Mouse (Mus musculus) urinary bladder, adult 18-20 months (tissue): ENCODE data around the gene Atp10a.

Experiments
- DNase-seq, 2 experiments: peaks; one replicate each; pipeline ENCODE4 v3.0.0; 2022; ENCODE audit warnings: low spot score in 2 of 2, mixed read lengths in 2 of 2

Atp10a gene

DNA sequence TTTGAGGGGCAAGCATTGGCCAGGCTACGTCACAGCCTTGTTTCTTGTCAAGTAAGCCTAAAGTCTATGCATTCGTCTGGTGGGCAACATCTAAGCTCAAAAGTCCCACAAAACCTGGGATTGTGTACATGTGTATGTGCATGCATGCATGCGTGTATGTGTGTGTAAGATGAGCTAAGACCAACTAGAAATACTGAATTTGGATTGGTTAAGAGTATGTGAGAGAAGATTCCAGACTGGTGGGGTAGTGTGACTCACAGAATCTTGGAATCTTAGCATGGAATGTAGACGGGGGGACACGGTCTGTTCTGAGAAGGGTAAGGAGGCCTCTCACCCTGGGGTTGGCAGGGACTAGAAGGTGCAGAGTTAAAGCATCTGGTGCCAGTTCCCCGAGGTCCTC is at the start of gene Atp10a:
TSS of gene Atp10a (plus strand) at position 301 of the 400 bp plus-strand sequence.
- no peak for DNase-seq

DNA sequence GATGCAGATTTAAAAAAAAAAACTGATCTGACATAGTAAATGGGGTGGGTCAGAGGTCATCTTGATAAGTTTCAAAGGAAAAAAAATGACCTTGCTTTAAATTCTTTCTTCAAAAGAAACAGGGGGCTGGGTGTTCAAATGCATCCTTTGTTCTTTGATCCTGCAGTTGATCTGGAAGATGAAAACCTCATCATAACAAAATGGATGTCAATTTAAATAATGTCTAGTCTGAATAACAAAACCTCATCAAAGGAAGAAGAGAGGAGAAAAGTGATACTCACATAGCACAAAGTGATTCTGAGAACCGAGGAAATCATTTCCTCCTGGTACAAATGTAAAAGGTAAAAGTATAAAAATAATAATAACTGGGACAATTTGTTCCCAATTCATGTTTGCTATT is 37.9 kb upstream of the Atp10a start:
- no peak for DNase-seq

DNA sequence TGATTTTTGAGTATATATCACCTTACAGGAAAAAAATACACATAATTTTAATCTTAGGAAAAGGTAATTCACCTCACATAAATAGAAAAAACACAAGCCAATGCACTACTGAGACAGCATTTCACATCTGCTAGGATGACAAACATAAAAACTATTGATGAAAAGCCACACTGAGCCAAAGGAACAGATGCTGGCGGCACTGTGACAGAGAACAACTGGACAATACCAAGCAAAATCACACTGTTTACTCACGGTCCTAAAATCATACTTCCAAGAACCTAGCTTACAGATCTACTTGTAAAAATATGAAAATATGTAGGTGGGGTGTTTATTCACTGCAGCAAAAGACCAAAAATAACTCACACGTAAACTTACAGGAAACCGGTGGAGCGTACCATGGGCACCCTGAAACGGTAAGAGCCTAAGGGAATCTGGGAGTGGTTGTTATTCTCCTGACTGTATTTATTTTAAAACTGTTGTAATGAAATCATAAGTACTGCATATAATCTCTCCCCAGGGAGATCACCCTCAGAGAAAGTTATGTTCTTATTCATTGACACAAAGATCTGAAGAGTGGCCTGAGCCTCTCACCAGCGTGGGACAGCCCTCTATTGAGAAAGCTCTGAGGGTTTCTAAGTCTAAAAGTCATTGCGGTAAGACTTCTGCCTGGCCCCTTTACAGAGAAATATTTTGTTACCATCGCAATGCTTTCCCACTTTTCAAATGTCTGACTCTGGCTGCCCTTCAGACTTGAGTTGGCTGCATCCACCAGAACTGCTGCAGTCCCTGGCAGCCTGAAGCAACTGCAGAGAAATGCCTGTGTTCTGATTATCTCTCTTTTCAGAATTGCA is 29.4 kb upstream of the Atp10a start:
- DNase-seq: peak in 1 of 2 experiments; percentile 24

DNA sequence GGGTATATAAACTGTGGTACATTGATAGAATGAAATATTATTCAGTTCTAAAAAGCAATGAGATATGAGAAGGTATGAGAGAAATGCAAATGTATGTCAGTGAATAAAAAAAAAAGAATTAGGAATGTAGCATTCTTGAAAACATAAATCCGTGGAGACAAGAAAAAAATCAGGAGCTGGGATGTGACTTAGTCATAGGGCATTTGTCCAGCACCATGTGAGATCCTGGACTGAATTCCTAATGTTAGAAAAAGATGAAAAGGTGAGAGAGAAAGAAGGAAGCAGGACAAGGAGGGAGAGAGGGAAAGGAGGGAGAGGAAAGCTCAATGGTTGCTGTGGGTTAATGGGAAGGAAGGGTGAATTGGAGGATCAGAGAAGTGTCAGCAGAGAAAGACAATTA is 28.6 kb upstream of the Atp10a start:
- DNase-seq: no peak

DNA sequence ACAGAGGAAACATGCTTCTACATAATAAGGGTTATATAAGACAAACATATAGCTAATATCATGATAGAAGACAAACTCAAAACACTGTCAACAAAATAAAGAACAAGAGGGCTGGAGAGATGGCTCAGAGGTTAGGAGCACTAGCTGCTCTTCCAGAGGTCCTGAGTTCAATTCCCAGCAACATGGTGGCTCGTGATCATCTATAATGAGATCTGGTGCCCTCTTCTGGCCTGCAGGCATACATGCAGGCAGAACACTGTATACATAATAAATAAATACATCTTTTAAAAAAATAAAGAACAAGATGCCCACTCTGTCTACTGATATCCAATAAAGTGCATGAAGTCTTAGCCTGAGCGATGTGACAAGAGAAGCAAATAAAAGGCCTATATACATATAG is 26.7 kb upstream of the Atp10a start:
- no peak for DNase-seq

DNA sequence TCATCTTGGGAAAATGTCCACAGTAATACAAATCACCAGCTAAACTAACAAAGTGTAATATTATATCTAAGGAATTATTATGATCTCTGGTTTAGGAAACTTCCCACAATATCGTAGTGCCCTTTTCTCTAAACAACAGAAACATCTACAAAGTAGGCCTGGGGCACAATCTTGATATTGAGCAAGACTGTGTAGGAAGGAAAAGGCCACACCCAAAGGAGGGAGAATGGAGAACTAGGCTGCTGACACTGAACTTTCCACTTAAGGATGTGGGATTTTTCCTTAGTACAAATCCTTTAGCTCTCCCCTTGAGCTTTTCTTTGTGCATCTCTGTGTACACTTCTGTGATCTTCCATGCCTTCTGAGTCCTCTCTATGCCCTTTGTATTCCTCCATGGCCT is 22.3 kb upstream of the Atp10a start:
- DNase-seq: no peak

DNA sequence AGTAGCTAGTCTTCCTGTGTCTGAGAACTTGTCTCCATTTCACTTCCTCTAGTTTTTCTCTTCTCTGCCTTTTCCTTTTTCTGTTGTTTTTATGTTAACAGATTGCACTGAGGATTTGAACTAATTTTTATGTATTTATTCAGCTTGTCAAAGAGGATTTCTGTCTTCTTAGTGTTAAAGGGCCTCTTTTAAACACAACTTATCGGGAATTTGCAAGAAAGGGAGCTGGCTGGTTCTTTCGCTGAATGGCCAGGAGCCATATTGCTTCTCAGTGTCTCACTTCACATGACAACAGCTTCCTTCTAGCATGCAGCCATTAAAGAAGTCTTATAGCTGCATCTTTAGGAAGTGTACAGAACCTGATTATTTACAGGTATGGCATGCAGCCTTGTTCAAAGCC is 16.3 kb upstream of the Atp10a start:
- no peak for DNase-seq

DNA sequence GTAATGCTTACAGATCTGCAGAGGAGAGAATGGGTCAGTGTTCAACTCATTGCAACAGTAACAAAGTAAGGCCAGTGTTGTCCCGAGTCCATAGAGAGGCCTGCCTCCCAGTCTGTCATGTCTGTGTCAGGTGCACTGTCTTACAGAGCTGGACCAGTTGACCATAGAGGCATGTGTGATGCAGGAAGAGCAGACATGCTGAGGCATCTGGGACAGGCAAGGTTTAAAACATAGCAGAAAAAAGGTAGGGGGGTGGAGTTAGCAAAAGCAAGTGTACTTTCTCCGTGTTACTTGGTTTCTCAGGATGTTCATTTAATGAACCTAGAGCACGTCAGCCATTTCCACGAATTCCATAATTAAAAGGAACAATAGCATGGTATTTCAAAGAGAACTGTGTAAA is 15.5 kb upstream of the Atp10a start:
- DNase-seq: no peak

DNA sequence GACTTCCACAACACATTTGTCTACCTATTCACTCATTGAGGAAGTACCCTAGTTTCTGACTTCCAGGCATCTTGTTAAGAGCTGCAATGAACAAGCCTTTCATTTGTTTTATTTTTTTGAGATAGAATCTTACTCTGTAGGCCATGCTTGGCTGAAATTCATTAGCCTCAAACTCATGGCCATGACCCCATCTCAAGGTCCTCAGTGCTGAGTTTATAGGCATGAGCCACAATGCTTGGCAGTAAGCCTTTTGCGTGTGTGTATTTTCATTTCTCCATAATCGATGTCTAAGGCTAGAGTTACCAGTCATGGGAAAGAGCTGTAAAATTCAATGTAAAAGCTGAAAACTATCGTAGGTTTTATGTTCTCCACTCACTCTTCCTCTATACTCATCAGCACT is 14.1 kb upstream of the Atp10a start:
- no peak for DNase-seq

DNA sequence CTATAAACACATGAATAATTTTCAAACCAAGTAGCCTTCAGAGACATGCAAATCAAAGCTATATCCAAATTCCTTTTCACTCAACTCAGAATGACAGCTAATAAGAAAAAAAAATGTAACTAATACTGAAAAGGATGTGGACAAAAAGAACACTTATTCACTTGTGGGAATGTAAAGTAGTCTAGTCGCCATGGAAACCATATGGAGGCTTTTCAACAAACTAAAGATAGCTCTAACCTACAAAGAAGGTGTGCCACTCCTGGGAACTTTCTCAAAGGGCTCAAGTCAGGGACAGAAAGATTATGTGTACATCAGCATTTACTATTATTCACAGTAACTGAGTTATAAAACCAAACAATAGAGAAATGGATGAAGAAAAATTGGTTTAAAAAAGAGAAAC is 8.6 kb upstream of the Atp10a start:
- no peak for DNase-seq

DNA sequence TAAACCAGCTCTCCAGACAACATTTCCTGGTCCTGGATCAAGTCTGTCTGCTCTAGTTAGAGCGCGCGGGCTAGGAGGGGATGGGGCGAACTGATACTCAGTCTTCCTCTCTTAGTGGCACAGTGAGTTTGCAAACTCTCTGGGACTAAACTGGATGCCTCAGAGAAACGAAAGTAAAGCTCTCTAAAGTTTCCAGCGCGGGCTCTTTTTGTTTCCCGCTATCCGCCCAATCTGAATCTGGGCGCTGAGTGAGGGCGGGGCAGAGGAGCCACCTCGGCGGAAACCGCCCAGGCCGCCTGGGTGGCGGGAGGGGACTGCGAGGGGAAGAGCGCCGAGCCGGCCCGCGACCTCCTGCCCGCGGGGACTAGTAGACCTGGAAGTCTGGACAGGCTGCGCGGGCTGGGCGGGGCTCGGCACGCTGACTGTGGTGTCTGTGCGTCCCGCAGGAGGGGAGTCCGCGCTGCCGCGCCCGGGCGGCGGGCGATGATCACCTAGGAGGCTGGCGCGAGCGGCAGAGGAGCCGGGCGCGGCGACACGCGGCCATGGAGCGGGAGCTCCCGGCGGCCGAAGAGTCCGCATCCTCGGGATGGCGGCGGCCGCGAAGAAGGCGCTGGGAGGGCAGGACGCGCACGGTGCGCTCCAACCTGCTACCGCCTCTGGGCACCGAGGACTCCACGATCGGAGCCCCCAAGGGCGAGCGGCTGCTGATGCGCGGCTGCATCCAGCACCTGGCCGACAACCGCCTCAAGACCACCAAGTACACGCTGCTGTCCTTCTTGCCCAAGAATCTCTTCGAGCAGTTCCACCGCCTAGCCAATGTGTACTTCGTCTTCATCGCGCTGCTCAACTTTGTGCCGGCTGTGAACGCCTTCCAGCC is 2.2 kb downstream of the Atp10a start:
- peak; percentile 73 to 76 for DNase-seq

DNA sequence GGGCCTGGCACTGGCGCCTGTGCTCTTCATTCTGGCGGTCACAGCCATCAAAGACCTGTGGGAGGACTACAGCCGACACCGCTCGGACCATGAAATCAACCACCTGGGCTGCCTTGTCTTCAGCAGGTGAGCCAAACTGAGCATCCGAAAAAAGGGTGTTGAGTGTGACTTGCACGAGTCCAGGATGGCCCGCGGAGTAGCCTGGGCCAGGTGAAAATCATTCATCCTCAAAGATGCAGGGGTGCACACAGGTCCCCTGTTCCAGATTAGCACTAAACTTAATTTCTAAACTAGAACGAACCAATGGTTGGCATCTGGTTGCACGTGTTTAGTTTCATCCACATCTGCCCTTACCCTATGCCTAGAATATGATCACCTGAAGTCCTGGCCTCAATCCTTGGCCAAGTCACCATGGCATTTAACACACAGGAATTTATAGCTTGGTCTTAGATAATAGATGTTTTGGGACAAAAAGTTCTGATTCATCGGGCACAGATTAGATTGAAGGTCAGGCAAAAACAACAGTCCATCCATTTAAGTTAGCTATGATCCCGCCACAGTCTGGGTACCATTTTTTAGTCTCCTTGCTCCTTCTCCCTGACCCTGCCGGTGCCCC is 2.9 kb downstream of the Atp10a start:
- DNase-seq: no peak

DNA sequence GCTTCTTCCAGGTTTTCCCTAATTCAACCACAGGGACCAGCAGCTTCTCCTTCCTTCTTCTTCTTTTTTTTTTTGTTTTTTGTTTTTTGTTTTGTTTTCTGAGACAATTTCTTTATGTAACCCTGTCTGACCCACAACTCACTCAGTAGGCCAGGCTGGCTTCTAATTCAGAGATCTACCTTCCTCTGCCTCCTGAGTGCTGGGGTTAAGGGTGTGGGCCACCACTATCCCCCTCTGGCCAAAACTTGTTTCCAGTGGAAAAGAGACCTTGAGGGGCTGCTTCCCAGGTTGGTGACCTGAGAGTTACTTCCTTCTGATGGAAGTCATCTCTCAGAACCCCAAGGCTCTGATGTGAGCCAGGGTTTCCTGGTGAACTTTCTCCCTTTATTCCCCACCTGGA is 4.1 kb downstream of the Atp10a start:
- DNase-seq: no peak

DNA sequence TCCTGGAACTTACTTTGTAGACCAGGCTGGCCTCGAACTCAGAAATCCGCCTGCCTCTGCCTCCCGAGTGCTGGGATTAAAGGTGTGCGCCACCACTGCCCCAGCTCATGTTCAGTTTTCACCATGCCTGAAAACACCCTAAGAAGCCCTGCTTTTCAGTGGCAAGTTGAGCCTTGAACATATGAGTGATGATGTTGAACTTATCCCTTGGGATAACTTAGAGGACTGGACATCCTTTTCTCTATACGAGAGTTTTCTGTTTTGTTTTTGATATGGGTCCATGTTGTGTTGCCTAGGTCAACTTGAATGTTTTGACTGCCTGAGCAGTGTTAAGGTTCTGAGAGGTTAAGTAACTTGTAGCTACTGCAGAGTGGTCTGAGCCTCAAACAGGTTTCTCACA is 4.7 kb downstream of the Atp10a start:
- no peak for DNase-seq

DNA sequence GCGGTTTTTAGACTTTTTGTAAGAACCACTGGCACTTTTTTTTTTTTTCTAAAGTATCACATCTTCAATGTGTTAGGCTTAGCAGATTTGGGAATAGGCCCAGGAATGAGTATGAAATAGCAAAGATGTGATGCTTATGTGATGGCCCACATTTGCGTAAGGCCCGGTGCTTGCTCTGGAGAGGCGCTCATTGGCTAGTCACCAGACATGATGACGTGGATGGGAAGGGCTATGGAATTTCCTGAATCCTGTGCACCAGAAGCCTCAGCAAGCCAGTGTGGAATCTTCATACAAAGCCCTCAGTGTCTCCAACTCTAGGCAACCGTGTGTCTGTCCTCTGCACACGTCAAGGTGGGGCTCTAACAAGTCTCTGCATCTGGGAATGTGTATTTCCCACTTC is 5.1 kb downstream of the Atp10a start:
- DNase-seq: no peak

DNA sequence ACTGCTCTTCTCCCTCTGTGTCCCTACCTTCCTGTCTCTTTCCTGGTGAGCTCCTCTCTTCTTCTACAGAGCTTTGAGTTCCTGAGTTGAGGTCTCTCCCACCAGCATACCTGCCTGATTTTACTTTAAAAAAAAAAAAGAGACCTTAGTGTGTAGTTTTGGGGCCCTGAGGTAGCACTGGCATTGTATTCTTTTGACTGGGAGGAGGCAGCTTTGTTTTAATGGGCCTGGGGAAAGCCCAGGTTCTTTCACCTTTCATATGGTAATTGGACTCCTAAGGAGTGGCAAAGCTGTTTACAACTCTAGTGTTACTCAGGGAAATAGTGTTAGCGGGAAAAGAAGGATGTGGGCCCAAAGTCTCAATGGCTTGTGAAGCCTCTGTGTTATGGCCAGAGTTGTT is 12.7 kb downstream of the Atp10a start:
- no peak for DNase-seq

DNA sequence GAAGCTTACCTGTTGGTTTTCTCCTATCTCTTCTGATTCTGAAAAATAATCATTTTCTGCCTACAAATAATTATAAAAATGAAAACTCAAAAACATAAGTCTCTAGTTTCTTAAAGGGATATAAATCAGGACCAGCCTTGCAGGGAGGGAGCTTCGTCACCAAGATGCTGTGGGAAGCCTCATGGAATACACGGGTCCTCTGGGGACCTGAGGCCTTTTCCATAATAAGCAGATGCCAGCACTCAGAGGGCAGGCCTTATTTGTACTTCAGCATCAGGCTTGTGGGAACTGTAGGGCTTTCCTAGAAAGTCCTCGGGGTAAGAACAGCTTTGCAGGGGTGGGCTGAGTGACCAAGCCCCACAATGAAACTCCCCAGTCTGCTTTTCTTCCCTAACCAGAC is 20.1 kb downstream of the Atp10a start:
- DNase-seq: no peak

DNA sequence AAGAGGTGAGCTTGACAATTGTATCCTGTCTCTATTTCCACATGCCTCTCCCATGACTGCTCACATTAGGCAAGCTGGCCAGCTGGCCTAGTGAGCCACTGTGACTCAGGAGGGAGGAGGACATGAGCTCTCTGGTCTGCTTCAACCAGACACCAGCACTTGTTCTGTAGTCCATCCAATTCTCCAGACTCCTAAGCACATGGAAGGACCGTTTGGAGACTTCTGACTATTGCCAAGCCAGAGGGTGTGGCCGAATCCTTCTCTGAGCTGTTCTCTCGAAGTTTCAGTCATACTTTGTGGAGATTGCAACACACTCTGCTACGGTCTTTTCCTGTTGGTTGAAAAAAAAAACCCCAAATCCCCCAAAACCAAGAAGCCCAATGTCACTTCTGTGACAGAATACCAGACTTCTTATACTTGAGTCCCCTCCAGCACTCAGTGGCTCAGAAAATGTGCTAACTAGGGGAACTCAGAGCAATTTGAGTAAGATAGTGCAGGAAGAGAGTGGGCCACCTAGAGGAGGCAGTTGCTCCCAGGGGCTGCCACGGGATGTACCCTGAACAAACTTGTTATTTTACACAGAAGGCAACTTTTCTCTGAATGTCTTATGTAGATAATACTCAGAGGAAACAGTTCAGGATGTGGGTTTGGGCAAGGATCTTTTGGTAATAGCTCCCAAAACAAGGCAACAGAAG is 21.3 kb downstream of the Atp10a start:
- DNase-seq: peak; percentile 45 to 65

DNA sequence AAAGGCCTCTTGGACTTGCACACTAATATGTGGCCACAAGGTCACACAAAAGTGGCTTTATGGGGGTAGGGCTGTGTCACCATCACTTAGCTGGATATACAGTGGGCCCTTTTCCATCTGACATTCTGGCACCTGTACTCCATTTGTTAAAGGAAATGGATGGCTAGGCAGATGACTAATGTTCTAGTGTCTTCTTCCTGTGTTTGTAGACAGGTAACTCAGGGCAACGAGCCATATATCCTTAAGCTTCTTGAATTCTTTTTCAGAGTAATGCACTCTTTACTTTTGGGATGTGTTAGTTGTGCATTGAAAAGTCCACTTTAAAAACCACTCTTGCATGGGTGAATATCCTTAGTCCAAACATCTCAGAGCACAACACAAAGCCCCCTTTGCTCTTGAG is 30.0 kb downstream of the Atp10a start:
- no peak for DNase-seq

DNA sequence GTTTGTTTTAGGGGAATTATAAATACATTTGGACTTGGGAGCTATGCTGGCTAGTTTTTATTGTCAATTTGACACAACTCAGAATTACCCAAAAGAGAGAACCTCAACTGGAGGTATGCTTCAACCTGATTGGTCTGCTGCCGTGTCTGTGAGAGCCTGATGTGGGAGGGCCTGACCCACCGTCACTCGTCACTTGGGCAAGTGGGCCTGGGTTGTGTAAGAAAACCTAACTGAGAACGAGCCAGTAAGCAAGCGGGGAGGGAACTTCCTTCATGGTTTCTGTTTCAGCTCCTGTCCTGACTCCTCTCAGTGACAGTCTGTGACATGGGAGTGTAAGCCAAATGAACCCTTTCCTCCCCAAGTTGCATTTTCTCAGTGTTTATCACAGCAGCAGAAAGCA is 30.6 kb downstream of the Atp10a start:
- no peak for DNase-seq

DNA sequence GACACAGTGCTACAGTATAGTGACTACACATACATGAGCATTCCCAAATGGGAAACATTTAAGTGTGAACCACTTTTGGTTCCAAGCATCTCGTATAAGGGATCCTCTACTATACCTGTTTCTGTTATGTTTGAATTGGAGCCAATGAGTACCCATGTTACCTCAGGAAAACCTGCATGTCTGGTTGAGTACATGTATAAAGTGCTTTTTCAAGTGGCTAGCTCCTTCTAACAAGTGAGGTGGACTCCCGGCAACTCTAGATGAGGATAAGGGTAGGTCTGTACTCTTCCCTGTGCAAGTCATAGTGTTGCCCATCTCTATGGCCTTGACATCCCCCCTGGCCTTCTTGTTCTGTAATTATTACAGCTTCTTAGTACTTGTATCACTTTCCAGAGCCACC is 31.0 kb downstream of the Atp10a start:
- no peak for DNase-seq
